In genomic region chr17:57264164-57264563, GRCm38 (mm10) we compare ENCODE assay signal across 13 mouse cellular contexts. TPM values are rescaled to one million over a fixed set of nuclear protein-coding genes. Genes with fewer than 3 reads are reported as not detected.
A peak's percentile ranks its signal among the peaks of the same experiment; 100 is the strongest.
DNase-seq lines count a peak whose midpoint lies in the region; ATAC-seq and TF ChIP-seq lines count a peak whose summit lies in the region.
"Had no signal": no experiment of that assay in that cellular context is flagged by ENCODE, and none has a peak within 500 bp of the region (broad histone marks: within the 10 kb centered on the region; RNA-seq: fewer than 3 reads in every experiment).

No protein-coding gene starts in this region.

- H3K9ac ChIP-seq in intestine, embryonic 16.5 days (ENCODE audit: low read depth, low read length) = no peak overlapping the region
- H3K9ac ChIP-seq: embryonic facial prominence, embryonic 13.5 days; forebrain, postnatal 0 days; heart, embryonic 15.5 days; liver, embryonic 14.5 days had no signal

- 67% methylated on average over 2 of the region's 2 CpGs for WGBS in intestine, embryonic 16.5 days

- peaks cover 9% of the 10 kb centered on the region for H3K36me3 ChIP-seq in intestine, embryonic 16.5 days (ENCODE audit: control insufficient read depth, insufficient read depth, low read length)

- H3K4me1 ChIP-seq in intestine, embryonic 16.5 days (ENCODE audit: control insufficient read depth, insufficient read depth, low read length) = peaks cover 16% of the 10 kb centered on the region

- peak overlapping the region; percentile 1; the same call in 1 of the 2 replicates for H3K4me2 ChIP-seq in intestine, embryonic 16.5 days (ENCODE audit: low read depth, low read length)
- H3K4me2 ChIP-seq: heart, embryonic 15.5 days had no signal

- no peak for TF ChIP-seq CTCF in gastrocnemius, adult 2 months (IDR thresholded peaks at IDR 0.05)

- no peak for DNase-seq in gastrocnemius, adult 2 months
- DNase-seq in gastrocnemius, adult 18-20 months (ENCODE audit: low spot score) = no peak
- peak; percentile 9 for DNase-seq in lung, postnatal 25 days (ENCODE audit: low spot score)
- DNase-seq in lung, postnatal 4 days = no peak
- no peak for DNase-seq in urinary bladder, postnatal 10 days (ENCODE audit: low spot score)
- DNase-seq in frontal cortex, postnatal 25 days (ENCODE audit: low spot score in 2 of 2) = no peak
- DNase-seq: cerebellum, postnatal 10 days; forebrain, postnatal 0 days had no signal

- no peaks in the 10 kb centered on the region for H3K9me3 ChIP-seq in intestine, embryonic 16.5 days (ENCODE audit: control insufficient read depth, low read length)
- H3K9me3 ChIP-seq: embryonic facial prominence, embryonic 13.5 days; heart, embryonic 15.5 days; midbrain, embryonic 10.5 days had no signal

- intact Hi-C loops in gastrocnemius, adult 2 months (cut with DNase I) = no loop called here

- H3K4me3 ChIP-seq in gastrocnemius, adult 2 months = no peak overlapping the region
- no peak overlapping the region for H3K4me3 ChIP-seq in intestine, embryonic 16.5 days (ENCODE audit: low read length)
- H3K4me3 ChIP-seq: heart, embryonic 15.5 days had no signal

- peak; percentile 83 for ATAC-seq in intestine, embryonic 16.5 days

- H3K27ac ChIP-seq in gastrocnemius, adult 2 months = peak overlapping the region; percentile 66; the same call in 1 of the 2 replicates
- peak overlapping the region; percentile 72 for H3K27ac ChIP-seq in intestine, embryonic 16.5 days (ENCODE audit: low read length)
- H3K27ac ChIP-seq: embryonic facial prominence, embryonic 13.5 days; heart, embryonic 15.5 days; liver, embryonic 14.5 days; midbrain, embryonic 10.5 days had no signal

- no peaks in the 10 kb centered on the region for H3K27me3 ChIP-seq in intestine, embryonic 16.5 days (replicated peaks; ENCODE audit: control insufficient read depth, insufficient read depth, low read length)
- H3K27me3 ChIP-seq: embryonic facial prominence, embryonic 13.5 days; heart, embryonic 15.5 days had no signal

RNA-seq across cellular contexts. Expression of gene Vav1, which starts 14.7 kb away (rescaled TPM):
- total RNA-seq in gastrocnemius, adult 2 months (2021) = under 1 TPM; 0.46 to 0.56 TPM
- under 1 TPM; 0.32 to 0.71 TPM for total RNA-seq in gastrocnemius, adult 18-20 months (2021)
- 2.4 and 2.8 TPM in 2 replicates for polyA plus RNA-seq in intestine, embryonic 16.5 days (2015; fragmentation: Nextera tagmentation; extraction: Ambion mirVana)

RNA-seq across cellular contexts. Expression of gene Trip10, which starts 14.9 kb away (rescaled TPM):
- 100 to 1,000 TPM; 170 to 176 TPM for total RNA-seq in gastrocnemius, adult 2 months (2021)
- 100 to 1,000 TPM; 142 to 174 TPM for total RNA-seq in gastrocnemius, adult 18-20 months (2021)
- 46.9 and 47.4 TPM in 2 replicates for polyA plus RNA-seq in intestine, embryonic 16.5 days (2015; fragmentation: Nextera tagmentation; extraction: Ambion mirVana)

RNA-seq across cellular contexts. Expression of gene Gpr108, which starts 15.9 kb away (rescaled TPM):
- total RNA-seq in gastrocnemius, adult 2 months (2021) = 10 to 100 TPM; 24.0 to 24.4 TPM
- total RNA-seq in gastrocnemius, adult 18-20 months (2021) = 10 to 100 TPM; 22.6 to 25.4 TPM
- polyA plus RNA-seq in intestine, embryonic 16.5 days (2015; fragmentation: Nextera tagmentation; extraction: Ambion mirVana) = 34.9 and 37.0 TPM in 2 replicates

RNA-seq across cellular contexts. Expression of gene C3, which starts 36.2 kb away (rescaled TPM):
- total RNA-seq in gastrocnemius, adult 2 months (2021) = 10 to 100 TPM; 10.3 to 24.5 TPM
- total RNA-seq in gastrocnemius, adult 18-20 months (2021) = 10 to 100 TPM; 23.2 to 26.2 TPM
- 5.0 and 8.2 TPM in 2 replicates for polyA plus RNA-seq in intestine, embryonic 16.5 days (2015; fragmentation: Nextera tagmentation; extraction: Ambion mirVana)
- polyA plus RNA-seq: midbrain, embryonic 10.5 days had no signal
